Mouse (Mus musculus): ENCODE measurements around the gene Slc11a2. TPM values are rescaled to one million over a fixed set of nuclear protein-coding genes. Genes with fewer than 3 reads are reported as not detected.

Gene Slc11a2
- polyA plus RNA-seq, 1 experiment from 2014 or later = 25.9 TPM

DNA sequence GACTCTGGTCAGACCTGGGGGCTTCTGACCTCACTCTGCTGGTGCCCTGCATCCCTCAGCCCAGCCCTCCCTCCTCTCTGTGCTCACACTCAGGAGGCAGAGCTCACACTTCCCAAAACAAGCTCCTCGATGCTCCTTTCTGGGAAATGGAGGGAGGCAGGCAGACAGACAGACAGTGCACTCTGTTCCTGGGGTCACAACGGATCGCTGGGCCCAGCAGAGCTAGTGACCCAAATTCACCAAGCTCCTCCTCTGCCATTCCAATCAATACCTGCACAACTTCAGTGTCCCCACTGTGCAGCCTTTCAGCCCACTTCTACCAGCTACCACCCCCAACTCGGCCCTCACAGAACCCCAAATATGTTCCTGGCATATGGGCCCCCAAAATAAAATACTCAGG is 23.1 kb downstream of the Slc11a2 start:
- no peak for ATAC-seq (ENCODE audit: insufficient number of reproducible peaks, low FRiP score, low TSS enrichment, low read depth)
- Histone ChIP-seq H3K27ac (replicated peaks) (no peak overlapping the region), H3K4me2 (replicated peaks) (no peak overlapping the region), H3K4me1 (no peaks in the 10 kb centered on the region), H3K36me3 (peaks cover 88% of the 10 kb centered on the region), H3K27me3 (no peaks in the 10 kb centered on the region), H3K4me3 (replicated peaks) (no peak overlapping the region), H3K9ac (no peak overlapping the region), H3K9me3 (replicated peaks) (no peaks in the 10 kb centered on the region)
- WGBS = 92% methylated on average over 4 of the region's 4 CpGs

GRCm38 (mm10) chr15:100400592-100401250 is 24.2 kb downstream of the Slc11a2 start:
- H3K36me3 ChIP-seq = peaks cover 93% of the 10 kb centered on the region
- no peak overlapping the region for H3K9ac ChIP-seq
- H3K4me2 ChIP-seq (replicated peaks) = no peak overlapping the region
- H3K27me3 ChIP-seq = no peaks in the 10 kb centered on the region
- H3K9me3 ChIP-seq (replicated peaks) = no peaks in the 10 kb centered on the region
- H3K4me3 ChIP-seq (replicated peaks) = no peak overlapping the region
- no peak overlapping the region for H3K27ac ChIP-seq (replicated peaks)
- H3K4me1 ChIP-seq = no peaks in the 10 kb centered on the region
- 85% methylated on average over 16 of the region's 16 CpGs for whole genome bisulfite sequencing
- ATAC-seq (ENCODE audit: insufficient number of reproducible peaks, low FRiP score, low TSS enrichment, low read depth) = 0 out of 2 replicates have a peak, but pooled peaks have one; percentile 43

- H3K9ac ChIP-seq = no peak overlapping the region
- H3K4me3 ChIP-seq (replicated peaks) = no peak overlapping the region
- no peaks in the 10 kb centered on the region for H3K4me1 ChIP-seq
- H3K27me3 ChIP-seq = no peaks in the 10 kb centered on the region
- H3K27ac ChIP-seq (replicated peaks) = no peak overlapping the region
- no peak overlapping the region for H3K4me2 ChIP-seq (replicated peaks)
- WGBS = 98% methylated on average over 3 of the region's 3 CpGs
- peaks cover 74% of the 10 kb centered on the region for H3K36me3 ChIP-seq
- no peak for ATAC-seq (ENCODE audit: insufficient number of reproducible peaks, low FRiP score, low TSS enrichment, low read depth)
- H3K9me3 ChIP-seq (replicated peaks) = no peaks in the 10 kb centered on the region
Measured at GRCm38 (mm10) chr15:100395561-100395960, 29.3 kb downstream of the Slc11a2 start.

DNA sequence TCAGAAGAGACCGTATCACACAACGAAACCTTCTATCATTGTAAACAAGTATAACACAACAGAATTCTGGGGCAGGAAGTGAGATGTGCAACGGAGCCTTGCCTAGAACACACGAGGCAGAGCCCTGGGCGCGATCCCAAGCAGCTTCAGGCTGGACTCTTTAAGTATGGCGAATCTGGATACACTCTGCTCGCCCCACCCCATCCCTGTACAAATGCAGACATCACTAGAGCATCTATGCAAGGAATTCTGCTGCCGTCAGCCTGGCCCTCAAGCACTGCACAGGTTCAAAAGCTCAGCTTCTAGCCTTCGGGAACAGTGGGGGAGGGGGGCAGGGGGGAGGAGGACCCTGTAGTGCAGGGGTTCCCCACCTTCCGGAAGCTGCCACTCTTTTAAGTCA is 31.9 kb downstream of the Slc11a2 start:
- no peaks in the 10 kb centered on the region for H3K9me3 ChIP-seq (replicated peaks)
- no peaks in the 10 kb centered on the region for H3K4me1 ChIP-seq
- H3K9ac ChIP-seq = no peak overlapping the region
- peaks cover 50% of the 10 kb centered on the region for H3K36me3 ChIP-seq
- no peaks in the 10 kb centered on the region for H3K27me3 ChIP-seq
- H3K4me3 ChIP-seq (replicated peaks) = no peak overlapping the region
- no peak for ATAC-seq (ENCODE audit: insufficient number of reproducible peaks, low FRiP score, low TSS enrichment, low read depth)
- 79% methylated on average over 11 of the region's 11 CpGs for WGBS
- no peak overlapping the region for H3K4me2 ChIP-seq (replicated peaks)
- H3K27ac ChIP-seq (replicated peaks) = no peak overlapping the region

DNA sequence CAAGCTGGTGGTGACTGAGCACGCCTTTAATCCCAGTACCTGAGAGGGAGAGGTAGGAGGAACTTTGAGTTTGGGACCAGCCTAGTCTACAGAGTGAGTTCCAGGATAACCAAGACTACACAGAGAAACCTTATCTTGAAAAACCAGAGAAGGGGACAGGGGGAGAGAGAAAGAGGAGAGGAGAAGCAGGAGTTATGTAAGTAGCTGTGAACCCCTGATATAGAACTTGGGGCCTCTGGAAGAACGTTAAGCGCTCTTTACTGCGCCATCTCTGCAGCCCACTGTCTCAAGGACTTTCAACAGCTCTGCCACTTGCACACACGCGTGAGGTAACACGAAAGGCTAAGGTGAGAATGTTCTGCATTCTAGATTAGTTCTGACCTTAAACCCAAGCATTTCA is 33.3 kb downstream of the Slc11a2 start:
- H3K9me3 ChIP-seq (replicated peaks) = no peaks in the 10 kb centered on the region
- 92% methylated on average over 7 of the region's 7 CpGs for WGBS
- peaks cover 36% of the 10 kb centered on the region for H3K36me3 ChIP-seq
- no peaks in the 10 kb centered on the region for H3K27me3 ChIP-seq
- ATAC-seq (ENCODE audit: insufficient number of reproducible peaks, low FRiP score, low TSS enrichment, low read depth) = no peak
- no peak overlapping the region for H3K4me3 ChIP-seq (replicated peaks)
- no peaks in the 10 kb centered on the region for H3K4me1 ChIP-seq
- no peak overlapping the region for H3K4me2 ChIP-seq (replicated peaks)
- H3K27ac ChIP-seq (replicated peaks) = no peak overlapping the region
- no peak overlapping the region for H3K9ac ChIP-seq

DNA sequence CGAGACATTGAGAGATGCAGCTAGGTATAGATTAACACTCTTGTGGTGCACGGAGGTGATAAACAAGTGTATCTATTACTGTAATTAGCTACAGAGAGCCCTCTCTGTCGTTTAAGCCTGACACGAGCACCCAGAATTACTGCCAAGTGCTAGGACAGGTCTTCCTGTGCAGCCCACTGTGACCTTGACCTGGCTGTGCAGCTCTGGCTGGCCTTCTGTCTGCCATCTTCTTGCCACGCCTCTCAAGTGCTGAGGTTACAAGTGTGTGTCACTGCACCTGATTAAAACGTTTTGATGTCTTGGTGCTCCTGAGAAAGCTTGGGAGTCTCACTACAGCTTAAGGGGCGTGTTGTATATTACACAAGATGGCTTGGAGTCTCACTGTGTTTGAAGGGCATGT is 33.8 kb downstream of the Slc11a2 start:
- ATAC-seq (ENCODE audit: insufficient number of reproducible peaks, low FRiP score, low TSS enrichment, low read depth) = no peak
- Histone ChIP-seq H3K27me3 (no peaks in the 10 kb centered on the region), H3K27ac (replicated peaks) (no peak overlapping the region), H3K9me3 (replicated peaks) (no peaks in the 10 kb centered on the region), H3K4me2 (replicated peaks) (no peak overlapping the region), H3K9ac (no peak overlapping the region), H3K4me3 (replicated peaks) (no peak overlapping the region), H3K4me1 (no peaks in the 10 kb centered on the region), H3K36me3 (peaks cover 30% of the 10 kb centered on the region)
- 64% methylated on average over 7 of the region's 7 CpGs for WGBS

DNA sequence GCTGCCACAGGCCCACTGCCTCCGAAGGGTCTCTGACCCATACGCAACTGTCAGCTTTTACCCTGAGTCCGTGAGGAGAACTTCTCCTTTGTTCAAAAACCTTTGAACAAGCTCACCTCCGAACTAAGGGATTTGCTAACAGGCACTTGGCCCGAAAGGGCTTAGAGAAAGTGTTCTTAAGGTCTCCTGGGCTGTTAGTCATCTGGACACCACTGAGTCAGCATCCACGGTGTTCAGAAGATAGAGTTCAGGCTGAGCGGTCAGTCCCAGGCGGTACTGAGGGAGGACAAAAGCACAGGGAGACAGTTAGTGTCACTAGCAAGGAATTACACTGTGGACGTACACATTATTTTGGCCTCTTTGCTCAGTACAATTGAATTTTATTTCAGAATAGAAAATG is 36.0 kb downstream of the Slc11a2 start:
- no peak overlapping the region for H3K4me2 ChIP-seq (replicated peaks)
- no peak overlapping the region for H3K27ac ChIP-seq (replicated peaks)
- no peaks in the 10 kb centered on the region for H3K4me1 ChIP-seq
- no peak for ATAC-seq (ENCODE audit: insufficient number of reproducible peaks, low FRiP score, low TSS enrichment, low read depth)
- peaks cover 9% of the 10 kb centered on the region for H3K36me3 ChIP-seq
- H3K27me3 ChIP-seq = no peaks in the 10 kb centered on the region
- H3K9me3 ChIP-seq (replicated peaks) = no peaks in the 10 kb centered on the region
- no peak overlapping the region for H3K4me3 ChIP-seq (replicated peaks)
- WGBS = 75% methylated on average over 9 of the region's 9 CpGs
- H3K9ac ChIP-seq = no peak overlapping the region

DNA sequence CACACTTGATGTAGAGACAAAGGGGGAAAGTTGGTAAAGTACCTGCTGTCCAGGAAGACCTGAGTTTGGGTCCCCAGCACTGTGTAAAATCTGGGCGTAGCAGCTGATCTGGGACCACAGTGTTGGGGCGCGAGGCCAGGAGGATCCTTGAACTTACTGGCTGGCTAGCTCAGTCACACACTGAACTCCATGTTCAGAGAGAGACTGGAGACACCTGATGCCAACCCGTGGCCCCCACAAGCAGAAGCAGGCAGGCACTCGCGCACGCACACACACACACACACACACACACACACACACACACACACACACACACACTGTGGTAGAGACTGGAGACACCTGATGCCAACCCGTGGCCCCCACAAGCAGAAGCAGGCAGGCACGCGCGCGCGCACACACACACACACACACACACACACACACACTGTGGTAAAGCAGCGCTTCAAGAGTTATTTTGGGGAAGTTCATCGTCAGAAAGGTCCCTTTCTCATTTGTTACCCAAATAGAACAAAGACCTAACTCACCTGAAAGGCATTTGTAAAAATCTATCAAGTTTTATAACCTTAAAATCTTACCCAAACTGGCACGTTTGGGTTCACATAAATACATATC is 36.5 kb downstream of the Slc11a2 start:
- no peak overlapping the region for H3K4me2 ChIP-seq (replicated peaks)
- ATAC-seq (ENCODE audit: insufficient number of reproducible peaks, low FRiP score, low TSS enrichment, low read depth) = no peak
- no peak overlapping the region for H3K9ac ChIP-seq
- H3K36me3 ChIP-seq = peaks cover 3% of the 10 kb centered on the region; the same call in 1 of the 2 replicates
- no peaks in the 10 kb centered on the region for H3K4me1 ChIP-seq
- no peaks in the 10 kb centered on the region for H3K27me3 ChIP-seq
- no peaks in the 10 kb centered on the region for H3K9me3 ChIP-seq (replicated peaks)
- H3K4me3 ChIP-seq (replicated peaks) = no peak overlapping the region
- no peak overlapping the region for H3K27ac ChIP-seq (replicated peaks)
- WGBS = 79% methylated on average over 16 of the region's 16 CpGs

GRCm38 (mm10) chr15:100387544-100388223 is 37.2 kb downstream of the Slc11a2 start:
- Histone ChIP-seq H3K9me3 (replicated peaks) (no peaks in the 10 kb centered on the region), H3K4me2 (replicated peaks) (no peak overlapping the region), H3K4me1 (no peaks in the 10 kb centered on the region), H3K27ac (replicated peaks) (no peak overlapping the region), H3K4me3 (replicated peaks) (no peak overlapping the region), H3K9ac (no peak overlapping the region), H3K27me3 (no peaks in the 10 kb centered on the region), H3K36me3 (no peaks in the 10 kb centered on the region)
- ATAC-seq (ENCODE audit: insufficient number of reproducible peaks, low FRiP score, low TSS enrichment, low read depth) = no peak
- WGBS = 88% methylated on average over 17 of the region's 17 CpGs

- H3K4me3 ChIP-seq (replicated peaks) = no peak overlapping the region
- H3K4me1 ChIP-seq = no peaks in the 10 kb centered on the region
- no peak overlapping the region for H3K9ac ChIP-seq
- no peak for ATAC-seq (ENCODE audit: insufficient number of reproducible peaks, low FRiP score, low TSS enrichment, low read depth)
- 90% methylated on average over 9 of the region's 9 CpGs for WGBS
- H3K4me2 ChIP-seq (replicated peaks) = no peak overlapping the region
- no peaks in the 10 kb centered on the region for H3K27me3 ChIP-seq
- no peak overlapping the region for H3K27ac ChIP-seq (replicated peaks)
- no peaks in the 10 kb centered on the region for H3K9me3 ChIP-seq (replicated peaks)
- H3K36me3 ChIP-seq = no peaks in the 10 kb centered on the region
Measured at GRCm38 (mm10) chr15:100385705-100386104, 39.2 kb downstream of the Slc11a2 start.

DNA sequence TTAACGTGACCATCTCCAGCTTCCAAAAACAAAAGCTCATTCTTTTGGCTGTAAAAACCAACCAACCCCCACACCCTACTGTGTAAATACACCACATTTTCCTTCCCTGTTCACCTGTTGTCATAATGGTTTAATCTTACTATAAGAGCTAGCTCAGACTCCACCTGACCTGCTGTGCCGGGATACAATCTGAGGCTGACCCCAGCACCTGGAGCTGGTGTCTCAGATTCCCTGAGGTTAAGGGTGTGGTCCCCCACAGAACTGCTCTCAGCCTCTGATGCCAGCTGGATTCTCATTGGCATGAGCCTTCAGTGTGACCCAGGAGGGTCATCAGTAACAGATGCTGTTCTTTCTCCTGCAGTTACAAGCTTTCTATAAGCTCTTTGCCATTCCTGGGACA is 44.8 kb downstream of the Slc11a2 start:
- 53% methylated on average over 2 of the region's 2 CpGs for WGBS
- Histone ChIP-seq H3K27ac (replicated peaks) (no peak overlapping the region), H3K4me1 (no peaks in the 10 kb centered on the region), H3K27me3 (no peaks in the 10 kb centered on the region), H3K9me3 (replicated peaks) (no peaks in the 10 kb centered on the region), H3K4me2 (replicated peaks) (no peak overlapping the region), H3K9ac (no peak overlapping the region), H3K36me3 (no peaks in the 10 kb centered on the region), H3K4me3 (replicated peaks) (no peak overlapping the region)
- no peak for ATAC-seq (ENCODE audit: insufficient number of reproducible peaks, low FRiP score, low TSS enrichment, low read depth)
